Mouse (Mus musculus): ENCODE measurements around the gene Osmr.
A peak's percentile ranks its signal among the peaks of the same experiment; 100 is the strongest.
"Not testable (repeated sequence)": the region's sequence is repeated elsewhere in the genome, so short reads cannot be mapped to it uniquely, and the experiment has no call there.

Osmr gene

GRCm38 (mm10) chr15:6861617-6862016 is 13.2 kb downstream of the Osmr start:
- no peak for DNase-seq (ENCODE audit: low read depth)

GRCm38 (mm10) chr15:6859781-6860180 is 15.0 kb downstream of the Osmr start:
- DNase-seq (ENCODE audit: low read depth): no peak

GRCm38 (mm10) chr15:6858871-6859270 is 15.9 kb downstream of the Osmr start:
- DNase-seq (ENCODE audit: low read depth): no peak

GRCm38 (mm10) chr15:6857270-6857905 is 17.4 kb downstream of the Osmr start:
- DNase-seq (ENCODE audit: low read depth): no peak

GRCm38 (mm10) chr15:6849851-6850250 is 24.9 kb downstream of the Osmr start:
- DNase-seq (ENCODE audit: low read depth): no peak

- DNase-seq (ENCODE audit: low read depth): peak; percentile 24
These were observed 34.6 kb downstream of the Osmr start for GRCm38 (mm10) chr15:6840199-6840598.

- DNase-seq (ENCODE audit: low read depth): no peak
These were observed 59.0 kb downstream of the Osmr start for GRCm38 (mm10) chr15:6815807-6816206.

- not testable (repeated sequence) for DNase-seq (ENCODE audit: low read depth)
These were observed 73.6 kb downstream of the Osmr start for GRCm38 (mm10) chr15:6801212-6801611.

- no peak for DNase-seq (ENCODE audit: low read depth)
These were observed 81.9 kb downstream of the Osmr start for GRCm38 (mm10) chr15:6792846-6793245.

- DNase-seq (ENCODE audit: low read depth): no peak
These were observed 83.1 kb downstream of the Osmr start for GRCm38 (mm10) chr15:6791648-6792047.

GRCm38 (mm10) chr15:6790011-6790410 is 84.8 kb downstream of the Osmr start:
- DNase-seq (ENCODE audit: low read depth): no peak

GRCm38 (mm10) chr15:6787236-6787635 is 87.5 kb downstream of the Osmr start:
- DNase-seq (ENCODE audit: low read depth): no peak

GRCm38 (mm10) chr15:6786212-6786611 is 88.6 kb downstream of the Osmr start:
- DNase-seq (ENCODE audit: low read depth): no peak

- DNase-seq (ENCODE audit: low read depth): no peak
These were observed 102.5 kb downstream of the Osmr start for GRCm38 (mm10) chr15:6772265-6772664.
